Mouse (Mus musculus): ENCODE measurements around the gene Catip. TPM values are rescaled to one million over a fixed set of nuclear protein-coding genes. Genes with fewer than 3 reads are reported as not detected.
"Not testable (repeated sequence)": the region's sequence is repeated elsewhere in the genome, so short reads cannot be mapped to it uniquely, and the experiment has no call there.

The Catip gene
- total RNA-seq, 2 experiments from 2014 or later: 0.18 to 0.28 TPM

DNA sequence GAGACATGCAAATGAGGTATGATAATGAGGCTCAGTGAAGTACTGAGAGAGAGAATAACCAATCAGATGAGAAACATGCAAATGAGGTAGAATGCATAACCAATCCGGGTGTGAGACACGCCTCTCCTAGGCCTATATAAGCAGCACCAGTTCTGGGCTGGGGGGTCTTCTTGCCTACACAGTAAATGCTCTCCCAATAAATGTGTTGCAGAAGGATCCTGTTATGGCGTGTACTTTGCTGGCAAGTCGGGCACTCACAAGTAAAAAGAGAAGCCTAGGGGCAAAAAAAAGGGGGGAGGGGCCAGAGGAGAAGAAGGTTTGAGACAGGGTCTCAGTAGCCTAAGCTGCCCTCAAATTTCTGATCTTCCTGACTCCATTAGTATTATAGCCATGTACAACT, 20.9 kb upstream of the Catip start:
- not testable (repeated sequence) for DNase-seq (ENCODE audit: low spot score)
- intact Hi-C loops (cut with DNase I): loop anchor here (5.0 kb wide), 1 partner anchor 199 kb away; no protein-coding TSS in a partner anchor

DNA sequence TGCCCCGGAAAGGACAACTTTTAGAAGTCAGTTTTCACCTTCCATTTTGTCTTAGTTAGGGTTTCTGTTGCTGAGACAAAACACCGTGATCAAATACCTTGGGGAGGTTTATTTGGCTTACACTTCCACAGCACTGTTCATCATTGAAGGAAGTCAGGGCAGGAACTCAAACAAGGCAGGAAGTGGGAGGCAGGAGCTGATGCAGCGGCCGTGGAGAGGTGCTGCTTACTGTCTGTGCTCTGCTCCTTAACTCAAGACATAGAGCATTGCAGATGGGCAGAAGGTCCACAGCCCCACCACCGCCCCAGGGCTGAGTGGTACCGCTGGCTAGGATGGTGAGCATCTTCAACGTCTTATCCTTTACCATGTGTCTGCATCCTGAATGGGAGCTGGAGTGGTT, 20.0 kb upstream of the Catip start:
- intact Hi-C loops (cut with DNase I): loop anchor here (5.0 kb wide), 1 partner anchor 200 kb away; no protein-coding TSS in a partner anchor
- no peak for DNase-seq (ENCODE audit: low spot score)

DNA sequence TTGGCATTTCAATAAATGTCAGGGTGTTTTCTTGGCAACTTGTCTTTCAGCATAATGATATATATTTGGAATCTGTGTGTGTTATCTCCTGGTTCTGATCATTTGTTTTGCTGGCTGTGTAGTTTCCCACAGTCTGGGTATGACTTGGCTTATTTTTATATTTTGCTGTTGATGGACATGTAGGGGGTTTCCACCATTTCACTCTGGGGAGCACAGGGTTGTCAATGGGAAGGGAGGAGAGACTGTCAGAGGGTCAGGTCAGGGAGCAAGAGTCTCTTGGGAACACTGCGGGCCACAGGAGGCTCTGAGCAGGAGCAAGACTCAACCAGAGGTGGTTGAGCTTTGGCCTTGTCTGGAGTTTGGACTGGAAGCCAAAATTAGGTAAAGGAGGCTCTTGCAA, 19.6 kb upstream of the Catip start:
- intact Hi-C loops (cut with DNase I): loop anchor here (5.0 kb wide), 1 partner anchor 200 kb away; no protein-coding TSS in a partner anchor
- DNase-seq (ENCODE audit: low spot score): no peak

DNA sequence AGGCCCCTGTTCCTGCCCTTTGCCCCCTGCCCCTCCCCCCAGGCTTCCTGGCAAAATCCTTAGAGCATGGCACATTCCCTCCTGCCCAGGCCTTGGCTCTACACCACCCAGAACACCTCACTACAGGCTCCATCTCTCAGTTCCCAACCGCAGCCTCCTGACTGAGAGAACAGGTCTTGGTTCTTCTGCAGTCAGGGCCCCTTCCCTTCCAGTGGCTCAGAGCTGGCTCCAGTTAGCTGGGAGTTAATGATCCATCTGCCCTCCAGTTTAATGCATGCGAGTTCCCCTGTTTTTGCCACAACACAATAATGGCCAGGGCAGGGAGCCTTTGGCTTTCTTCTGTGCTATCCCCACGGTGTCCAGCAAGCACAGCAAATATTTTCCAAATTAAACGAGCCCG, 18.7 kb upstream of the Catip start:
- intact Hi-C loops (cut with DNase I): loop anchor here (5.0 kb wide), 1 partner anchor 201 kb away; no protein-coding TSS in a partner anchor
- no peak for DNase-seq (ENCODE audit: low spot score)

DNA sequence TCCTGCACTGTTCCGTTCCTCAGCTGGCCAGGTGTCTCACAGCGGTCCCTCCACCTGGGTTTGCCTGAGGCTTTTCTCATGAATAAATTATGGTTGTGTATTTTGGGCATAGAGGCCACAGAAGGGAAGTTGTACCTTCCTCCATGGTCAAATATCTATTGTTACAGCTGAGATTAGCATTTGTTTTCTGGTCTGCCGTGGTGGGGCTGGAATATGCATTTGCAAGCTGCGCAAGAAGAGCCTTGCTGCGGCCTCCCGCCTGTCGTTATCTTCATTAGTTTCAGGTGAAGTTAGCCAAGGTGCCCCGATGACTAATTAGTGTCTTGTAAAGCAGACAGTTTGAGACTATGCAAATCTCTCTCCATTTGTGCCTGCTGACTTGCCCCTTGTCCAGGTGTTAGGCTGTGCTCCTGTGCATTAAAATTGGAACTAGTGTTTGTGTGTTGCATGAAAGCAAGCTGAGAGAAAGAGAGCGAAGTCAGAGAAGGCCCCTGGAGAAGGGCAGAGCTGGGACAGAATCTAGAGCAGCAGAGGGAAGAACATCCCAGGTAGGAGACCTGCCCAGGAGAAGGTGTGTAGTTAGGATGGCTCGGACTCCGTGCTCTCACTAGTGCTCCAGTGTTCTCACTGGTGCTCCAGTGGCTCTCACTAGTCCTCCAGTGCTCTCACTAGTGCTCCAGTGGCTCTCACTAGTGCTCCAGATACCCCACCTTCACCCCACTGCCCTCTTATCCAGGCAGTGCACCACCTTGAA, 17.6 kb upstream of the Catip start:
- intact Hi-C loops (cut with DNase I): loop anchor here (5.0 kb wide), 1 partner anchor 202 kb away; no protein-coding TSS in a partner anchor
- DNase-seq (ENCODE audit: low spot score): no peak

DNA sequence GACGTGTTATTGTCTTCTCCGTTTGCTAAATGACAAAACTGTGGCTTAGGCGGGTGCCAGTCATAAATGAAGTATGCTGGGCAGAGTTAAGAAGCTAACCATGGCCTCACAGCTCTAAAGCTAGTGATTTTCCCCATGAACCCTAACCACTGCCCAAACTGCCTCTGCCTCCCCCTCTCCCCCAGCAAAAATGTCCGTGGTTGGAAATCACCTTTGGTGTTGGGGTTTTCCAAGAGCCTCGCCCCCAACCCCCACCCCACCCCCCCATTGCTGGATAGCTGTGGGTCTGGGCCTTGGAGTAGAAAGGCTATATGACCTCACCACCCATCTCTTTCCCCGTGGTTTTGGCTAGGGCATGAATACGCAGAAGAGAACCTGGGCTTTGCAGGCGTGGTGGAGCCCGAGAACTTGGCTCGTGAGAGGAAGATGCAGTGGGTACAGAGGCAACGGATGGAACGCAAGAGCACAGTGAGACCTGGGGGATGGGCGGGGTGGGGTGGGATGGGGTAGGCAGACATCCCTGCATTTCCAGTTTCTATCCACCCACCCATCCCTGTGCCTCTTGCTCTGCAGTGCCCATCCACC, 10.6 kb upstream of the Catip start:
- DNase-seq (ENCODE audit: low spot score): no peak
- intact Hi-C loops (cut with DNase I): no loop called here

DNA sequence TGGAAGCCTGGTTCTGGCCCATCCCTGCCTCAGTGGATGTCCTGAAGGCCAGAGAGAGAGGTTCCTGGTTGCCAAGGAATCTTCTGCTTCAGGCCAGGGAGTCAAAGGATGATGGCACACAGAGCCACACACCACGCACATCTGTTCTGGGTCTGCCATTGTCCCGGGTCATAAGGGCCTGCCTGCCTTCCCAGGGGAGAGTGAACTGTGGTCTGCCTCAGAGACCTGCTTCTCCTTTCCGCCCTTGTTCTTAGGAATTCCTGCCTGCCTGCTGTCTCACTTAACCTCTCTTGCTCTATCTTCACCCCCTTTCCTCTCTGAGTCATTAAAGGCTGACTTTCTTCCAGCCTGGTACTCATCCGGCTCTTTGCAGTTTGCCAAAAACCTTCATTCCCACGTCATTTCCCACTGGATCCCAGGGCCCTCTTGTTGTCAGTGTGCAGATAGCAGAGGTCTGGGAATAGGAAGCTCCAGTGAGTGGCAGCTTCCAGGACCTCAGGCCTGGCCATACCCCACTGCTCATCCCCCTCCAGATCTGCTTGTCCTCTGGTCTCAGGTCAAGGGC, 9.3 kb upstream of the Catip start:
- no peak for DNase-seq (ENCODE audit: low spot score)
- intact Hi-C loops (cut with DNase I): no loop called here

DNA sequence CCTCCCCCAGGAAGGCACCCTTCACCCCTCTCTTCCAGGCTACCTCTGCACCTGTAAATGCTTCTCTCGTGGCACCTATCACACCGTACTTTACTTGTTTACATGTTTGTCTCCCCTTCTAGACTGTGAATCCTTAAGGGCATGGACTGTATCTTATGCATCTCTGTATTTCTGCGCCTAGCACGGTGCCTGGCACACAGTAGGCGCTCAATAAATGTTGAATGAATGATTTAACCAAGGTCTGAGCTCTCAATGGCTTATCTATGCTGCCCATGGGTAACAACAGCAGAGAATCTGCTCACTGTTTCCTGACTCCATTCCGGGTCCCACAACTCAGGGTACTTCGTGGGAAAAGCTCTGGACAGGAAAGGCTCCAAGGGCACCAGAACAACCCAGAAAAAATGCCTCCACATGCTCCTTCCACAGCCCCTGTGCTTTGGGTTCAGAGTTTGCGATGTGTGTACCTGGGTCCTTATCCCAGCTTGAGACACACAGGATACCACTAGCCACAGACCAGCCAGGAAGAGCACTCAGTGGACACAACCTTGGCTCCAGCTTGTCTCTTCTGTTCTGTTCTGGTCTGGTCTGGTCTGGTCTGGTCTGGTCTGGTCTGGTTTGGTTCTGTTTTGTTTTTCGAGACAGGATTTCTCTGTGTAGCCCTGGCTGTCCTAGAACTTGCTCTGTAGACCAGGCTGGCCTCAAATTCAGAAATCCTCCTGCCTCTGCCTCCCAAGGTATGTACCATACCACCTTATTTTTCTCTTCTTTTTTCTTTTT, 8.3 kb upstream of the Catip start:
- intact Hi-C loops (cut with DNase I): no loop called here
- no peak for DNase-seq (ENCODE audit: low spot score)

DNA sequence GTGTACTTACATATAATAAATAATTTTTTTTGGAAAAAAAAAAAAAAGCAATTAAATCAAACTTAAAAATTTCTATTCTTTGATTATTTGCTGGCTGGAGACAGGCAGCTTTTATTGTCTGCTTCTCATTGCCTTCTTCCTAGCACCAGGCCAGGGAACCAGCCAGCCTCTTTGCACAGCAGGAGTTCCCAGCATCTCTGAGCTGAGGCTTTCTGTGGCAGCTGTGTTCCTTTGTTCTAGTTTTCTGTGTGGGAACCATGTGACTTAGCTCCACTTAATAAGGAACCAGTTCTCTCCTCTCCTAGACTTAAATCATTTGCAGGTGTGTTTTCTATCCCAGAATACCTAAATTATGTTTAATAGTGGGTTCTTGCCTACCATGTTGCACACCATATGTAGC, 4.4 kb upstream of the Catip start:
- intact Hi-C loops (cut with DNase I): no loop called here
- DNase-seq (ENCODE audit: low spot score): no peak

DNA sequence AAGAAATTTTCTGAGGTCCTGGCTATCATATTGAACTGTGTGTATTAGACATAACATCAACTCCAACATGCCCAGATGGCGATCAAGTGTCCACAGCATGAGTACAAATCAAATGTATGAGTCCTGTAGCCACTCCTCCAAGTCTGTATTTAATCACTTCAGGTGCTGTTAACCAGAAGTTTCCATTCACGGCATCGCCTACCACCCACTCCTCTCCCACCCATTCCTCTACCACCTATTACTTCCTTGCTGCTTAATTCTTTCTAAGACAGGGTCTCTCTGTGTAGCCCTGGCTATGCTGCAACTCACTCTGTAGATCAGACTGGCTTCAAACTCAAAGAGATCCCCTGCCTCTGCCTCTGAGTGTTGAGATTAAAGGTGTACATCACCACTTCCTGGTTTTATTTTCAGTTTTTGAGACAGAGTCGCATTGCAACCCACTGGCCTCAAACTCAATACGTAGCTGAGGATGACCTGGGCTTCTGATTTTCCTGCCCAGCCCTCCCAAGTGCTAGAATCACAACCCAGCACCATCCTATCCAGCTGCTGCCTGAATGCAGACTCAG, 1.9 kb upstream of the Catip start:
- intact Hi-C loops (cut with DNase I): no loop called here
- DNase-seq (ENCODE audit: low spot score): no peak

DNA sequence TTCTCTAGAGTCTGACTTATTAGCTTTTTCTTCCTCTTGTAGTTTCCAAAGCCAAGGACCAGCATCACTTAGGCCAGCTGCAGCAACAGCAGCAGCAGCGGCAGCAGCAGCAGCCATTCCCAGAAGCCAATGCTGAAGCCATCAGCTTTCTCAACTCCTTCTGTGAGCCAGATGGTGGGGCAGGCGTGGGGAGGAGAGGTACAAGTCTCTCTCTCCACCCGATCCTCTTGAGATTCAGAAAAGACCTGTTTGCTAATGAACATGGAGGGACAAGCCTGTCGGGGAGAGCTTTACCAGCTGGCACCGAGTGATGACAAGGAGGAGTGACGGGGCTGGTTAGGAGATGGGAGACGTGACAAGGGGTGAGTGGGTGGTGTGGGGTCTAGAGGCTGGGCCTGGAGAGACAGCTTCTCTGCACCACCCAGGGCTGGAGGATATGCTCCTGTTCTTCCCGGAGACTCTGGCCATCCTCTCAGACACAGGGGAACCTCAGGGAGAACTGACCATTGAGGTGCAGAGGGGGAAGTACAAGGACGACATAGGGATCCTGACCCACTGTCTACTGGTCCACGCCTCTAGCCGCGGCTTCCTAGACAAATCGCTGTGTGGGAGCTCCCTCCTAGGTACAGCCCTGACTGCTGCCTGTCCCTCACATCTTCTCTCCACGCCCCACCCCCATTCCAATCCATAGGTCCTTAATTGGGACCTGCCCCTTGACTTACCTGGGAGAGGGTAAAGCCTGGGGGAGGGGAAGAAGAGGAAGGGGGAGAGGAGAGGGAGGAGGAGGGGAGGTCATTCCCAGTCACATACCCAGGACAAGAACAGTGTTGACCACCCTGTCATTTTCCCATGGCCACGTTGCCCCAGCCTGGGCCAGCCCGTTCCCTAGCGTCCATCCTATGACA, 669 bp downstream of the Catip start:
- DNase-seq (ENCODE audit: low spot score): no peak
- intact Hi-C loops (cut with DNase I): loop anchor here (1.0 to 2.0 kb wide), 4 partner anchors 22 to 158 kb away; no protein-coding TSS in a partner anchor

DNA sequence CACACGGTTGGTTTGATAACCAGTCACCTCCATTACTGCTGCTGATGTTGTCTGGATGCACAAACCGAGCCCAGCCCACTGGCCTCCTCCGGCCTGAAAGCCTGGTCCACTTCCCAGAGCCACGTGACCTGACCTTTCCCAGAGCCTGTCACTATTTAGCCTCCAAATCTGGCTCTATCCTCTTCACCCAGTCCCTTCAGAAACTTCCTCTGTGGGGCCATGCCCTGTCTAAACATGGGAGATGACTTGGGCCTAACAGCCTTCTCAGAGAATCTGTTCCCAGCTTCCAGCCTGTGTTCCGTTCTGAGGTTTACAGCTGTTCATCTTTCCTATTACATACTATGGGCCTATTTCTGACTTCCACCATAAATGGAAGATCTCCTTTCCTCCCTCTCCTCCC, 1.5 kb downstream of the Catip start:
- no peak for DNase-seq (ENCODE audit: low spot score)
- intact Hi-C loops (cut with DNase I): loop anchor here (1.0 to 2.0 kb wide), 3 partner anchors 21 to 159 kb away; no protein-coding TSS in a partner anchor

DNA sequence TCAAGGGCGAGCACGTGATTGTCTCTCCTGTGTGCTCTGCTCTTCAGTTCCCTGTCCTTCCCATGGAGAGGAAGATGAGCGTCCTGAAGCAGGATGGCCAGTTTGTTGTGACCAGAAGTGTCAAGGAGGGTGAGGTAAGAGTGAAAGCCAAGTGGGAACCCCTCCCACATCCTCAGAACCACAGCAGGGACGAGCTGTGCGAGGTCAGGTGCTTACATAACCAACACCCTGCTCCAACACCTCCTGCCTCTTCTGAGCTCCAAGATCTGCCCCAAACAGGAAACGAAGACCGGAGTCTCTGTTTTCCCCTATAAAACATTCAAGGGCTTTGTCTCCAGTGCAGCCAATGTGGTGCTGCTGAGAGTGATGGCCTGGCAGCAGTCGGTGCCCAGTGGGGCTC, 2.4 kb downstream of the Catip start:
- intact Hi-C loops (cut with DNase I): no loop called here
- DNase-seq (ENCODE audit: low spot score): no peak

DNA sequence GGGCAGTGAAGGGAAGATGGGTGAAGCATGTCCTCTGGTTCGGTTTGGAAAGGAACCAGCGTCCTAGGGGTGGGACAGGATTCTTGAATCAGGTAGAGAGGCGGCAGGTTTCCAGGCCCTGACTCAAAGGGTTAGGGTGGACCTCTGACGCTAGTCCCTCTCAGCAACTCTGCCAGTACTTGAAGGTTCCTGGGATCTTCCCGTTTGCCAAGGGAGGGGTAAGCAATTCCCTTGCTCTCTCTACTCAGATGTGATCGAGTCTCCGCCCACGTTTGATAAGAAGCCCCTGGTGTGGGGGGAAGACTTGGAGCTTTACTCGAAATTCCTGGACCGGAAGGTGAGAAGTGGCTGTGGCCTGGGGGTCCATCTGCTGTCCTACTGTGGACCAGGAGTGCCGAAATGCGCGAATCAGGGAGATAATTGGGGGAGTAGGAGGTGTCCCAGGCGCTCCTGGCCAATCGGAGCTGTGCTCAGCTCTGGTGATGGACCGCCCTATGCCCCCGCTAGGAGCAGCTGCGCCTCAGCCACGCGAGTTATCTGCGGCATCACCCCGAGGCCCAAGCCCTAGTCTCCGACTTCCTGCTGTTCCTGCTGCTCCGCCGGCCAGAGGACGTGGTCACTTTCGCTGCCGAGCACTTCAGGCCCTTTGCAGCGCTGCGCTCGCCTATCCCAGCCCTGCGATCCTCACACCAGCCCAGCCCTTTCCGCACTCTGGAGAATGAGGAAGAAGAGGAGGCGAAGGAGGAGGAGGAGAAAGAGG, 6.2 kb downstream of the Catip start:
- intact Hi-C loops (cut with DNase I): no loop called here
- DNase-seq (ENCODE audit: low spot score): peak; percentile 68

DNA sequence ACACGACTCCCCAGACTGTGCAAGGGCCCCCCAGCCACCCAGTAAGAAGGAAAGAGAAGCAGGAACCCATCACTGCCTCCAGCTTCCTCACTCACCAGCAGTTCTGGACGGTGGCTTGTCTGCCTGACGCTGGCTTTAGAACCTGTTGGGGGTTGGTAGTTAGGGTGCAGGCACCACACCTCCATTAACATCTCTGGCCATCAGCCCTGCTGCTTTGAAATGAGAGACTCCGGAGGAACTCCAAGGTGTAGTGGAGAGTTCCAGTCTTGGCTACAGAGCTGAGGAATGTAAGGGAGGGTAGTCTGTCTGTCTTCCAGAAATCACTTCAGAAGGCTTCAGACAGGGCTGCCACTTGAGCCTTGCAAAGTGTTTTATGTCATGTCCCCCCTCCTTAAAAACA, 8.1 kb downstream of the Catip start:
- intact Hi-C loops (cut with DNase I): no loop called here
- DNase-seq (ENCODE audit: low spot score): no peak

DNA sequence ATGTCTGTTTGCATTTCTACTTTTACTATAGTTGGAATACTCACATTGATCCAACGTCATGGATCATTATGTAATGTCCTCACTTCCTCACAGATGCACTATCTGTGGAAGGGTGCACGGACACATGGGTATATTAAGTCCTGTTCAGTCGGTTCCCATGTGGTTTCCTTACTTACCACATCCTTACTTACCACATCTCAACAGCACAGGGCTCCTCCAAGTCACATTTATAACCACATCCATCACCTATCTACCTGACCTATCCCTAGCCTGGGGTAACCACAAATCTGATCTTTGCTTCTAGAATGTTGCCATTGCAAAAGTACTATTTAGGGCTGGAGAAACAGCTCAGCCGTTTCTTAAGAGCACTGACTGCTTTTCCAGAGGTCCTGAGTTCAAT, 11.5 kb downstream of the Catip start:
- DNase-seq (ENCODE audit: low spot score): no peak
- intact Hi-C loops (cut with DNase I): no loop called here

DNA sequence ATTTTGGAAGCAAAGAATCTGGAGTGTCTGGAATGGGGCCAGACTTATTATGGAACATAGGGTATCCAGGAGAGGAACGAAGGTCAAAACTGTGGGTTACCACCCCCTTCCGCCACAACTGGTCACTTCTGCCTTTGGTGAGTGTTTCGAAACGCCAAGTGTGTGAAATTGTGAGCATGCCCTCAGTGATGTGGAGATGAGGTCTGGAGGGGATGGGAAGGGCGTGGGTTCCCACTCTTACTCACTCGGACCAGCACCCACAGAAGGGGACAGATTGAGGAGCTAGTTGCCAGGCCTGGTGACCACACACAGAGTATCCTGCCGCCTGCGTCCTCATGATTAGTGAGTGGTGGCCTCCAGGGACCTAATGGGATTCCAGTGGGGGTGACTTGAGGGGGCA, 13.1 kb downstream of the Catip start, which contains the start of gene Slc11a1:
Slc11a1 (plus strand) TSS at position 216 of the 400 bp plus-strand sequence.
- DNase-seq (ENCODE audit: low spot score): no peak
- intact Hi-C loops (cut with DNase I): no loop called here

DNA sequence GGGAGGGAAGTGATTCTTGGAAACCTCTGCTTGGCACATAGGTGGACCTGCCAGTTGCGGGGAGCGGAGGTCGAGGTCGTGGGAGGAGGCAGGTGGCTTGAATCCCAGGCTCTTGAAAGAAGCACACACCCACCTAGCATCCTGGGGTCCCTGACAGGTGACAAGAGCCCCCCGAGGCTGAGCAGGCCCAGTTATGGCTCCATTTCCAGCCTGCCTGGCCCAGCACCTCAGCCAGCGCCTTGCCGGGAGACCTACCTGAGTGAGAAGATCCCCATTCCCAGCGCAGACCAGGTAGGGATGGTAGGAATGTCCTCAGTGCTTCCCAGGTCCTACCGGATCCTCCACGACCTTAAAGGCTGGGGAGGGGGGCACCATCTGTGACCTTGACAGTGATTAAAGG, 13.7 kb downstream of the Catip start:
- intact Hi-C loops (cut with DNase I): no loop called here
- DNase-seq (ENCODE audit: low spot score): no peak

All from heart, postnatal 25 days (tissue).